Mouse (Mus musculus) neural tube, embryonic 11.5 days (tissue): Measurements from ENCODE around the gene Cdkn2aip. TPM values are rescaled to one million over a fixed set of nuclear protein-coding genes. Genes with fewer than 3 reads are reported as not detected.
A peak's percentile ranks its signal among the peaks of the same experiment; 100 is the strongest.

Source experiments
- ATAC-seq: fragments of 200-750 bp; cut with Nextera tagmentation; 2 replicates; pipeline ENCODE4 v1.8.0; 2017; ENCODE audit warnings: moderate number of reproducible peaks, mild to moderate bottlenecking, moderate TSS enrichment, moderate library complexity; ENCODE audit not compliant: insufficient read depth, low FRiP score, low TSS enrichment
- DNase-seq: peaks from one replicate; pipeline ENCODE4 v3.0.0-alpha.2; 2015; ENCODE audit warnings: low spot score
- H3K27ac ChIP-seq: fragments of 300-500 bp; sonication (generic); 2 replicates; pipeline ENCODE4 v1.5.1; 2014; ENCODE audit warnings: low read depth, mild to moderate bottlenecking, low read length
- H3K27me3 ChIP-seq: fragments of 300-500 bp; sonication (generic); 2 replicates; pipeline ENCODE4 v1.6.1; 2014; ENCODE audit warnings: mild to moderate bottlenecking, low read length, mixed read lengths; ENCODE audit not compliant: control insufficient read depth, insufficient read depth
- H3K36me3 ChIP-seq: fragments of 300-500 bp; sonication (generic); 2 replicates; pipeline ENCODE4 v1.6.1; 2014; ENCODE audit warnings: mild to moderate bottlenecking, low read length, moderate library complexity, mixed read lengths; ENCODE audit not compliant: control insufficient read depth, insufficient read depth
- H3K4me1 ChIP-seq: fragments of 300-500 bp; sonication (generic); 2 replicates; pipeline ENCODE4 v1.6.1; 2014; ENCODE audit warnings: low read length, mixed read lengths; ENCODE audit not compliant: control insufficient read depth, insufficient read depth
- H3K4me2 ChIP-seq: fragments of 300-500 bp; sonication (generic); 2 replicates; pipeline ENCODE4 v1.6.1; 2014; ENCODE audit warnings: low read depth, mild to moderate bottlenecking, moderate library complexity
- H3K4me3 ChIP-seq: fragments of 300-500 bp; sonication (generic); 2 replicates; pipeline ENCODE4 v1.5.1; 2014; ENCODE audit warnings: low read depth, low read length
- H3K9ac ChIP-seq: fragments of 300-500 bp; sonication (generic); 2 replicates; pipeline ENCODE4 v1.6.1; 2014; ENCODE audit warnings: mild to moderate bottlenecking, low read length
- H3K9me3 ChIP-seq: fragments of 300-500 bp; sonication (generic); 2 replicates; pipeline ENCODE4 v1.6.1; 2016; ENCODE audit warnings: low read length; ENCODE audit not compliant: control insufficient read depth
- WGBS: fragments of 180-500 bp; shearing (Covaris S2); extraction: QIAGEN DNeasy Blood & Tissue Kit; methylation state at CpG from one replicate; pipeline ENCODE4 v1.1.7; 2014; 5-methylcytosine and 5-hydroxymethylcytosine counted together
- polyA plus RNA-seq: library from polyadenylated mRNA; unstranded; fragments of >200 nt; fragmentation: Nextera tagmentation; extraction: Ambion mirVana; gene quantifications from 2 replicates; pipeline ENCODE4 v1.2.1, GENCODE M21; 2014

Gene Cdkn2aip
- polyA plus RNA-seq, 1 experiment from 2014 or later, result 42.6 TPM

- Histone ChIP-seq H3K9ac (peak within 1 kb of the TSS; percentile 86), H3K4me3 (peak within 1 kb of the TSS; percentile 74), H3K27ac (peak within 1 kb of the TSS; percentile 90), H3K9me3 (no peaks in the 10 kb centered on the region), H3K4me2 (peak within 1 kb of the TSS; percentile 72), H3K4me1 (peaks cover 2% of the 10 kb centered on the region; the same call in 1 of the 2 replicates), H3K36me3 (no peaks in the 10 kb centered on the region), H3K27me3 (no peaks in the 10 kb centered on the region)
- WGBS, result under 1% methylated on average over 72 of the region's 106 CpGs
- ATAC-seq (peak; percentile 87), DNase-seq (peak; percentile 100)
Observed at GRCm38 (mm10) chr8:47674777-47675710, 38.7 kb downstream of the Cdkn2aip start, which contains the start of gene Ing2. Gene Ing2, minus strand, starts transcription at chr8:47675556.

- Histone ChIP-seq H3K9me3 (no peaks in the 10 kb centered on the region), H3K4me2 (peak overlapping the region; percentile 72), H3K9ac (peak overlapping the region; percentile 80), H3K27ac (peak overlapping the region; percentile 90), H3K4me3 (peak overlapping the region; percentile 74), H3K4me1 (peaks cover 2% of the 10 kb centered on the region; the same call in 1 of the 2 replicates), H3K36me3 (no peaks in the 10 kb centered on the region), H3K27me3 (no peaks in the 10 kb centered on the region)
- 0% methylated on average over 53 of the region's 59 CpGs for WGBS
- no peak for DNase-seq
- ATAC-seq, result peak; percentile 43
Observed at GRCm38 (mm10) chr8:47674140-47674776, 39.5 kb downstream of the Cdkn2aip start.

GRCm38 (mm10) chr8:47673317-47674139, 40.2 kb downstream of the Cdkn2aip start:
- Histone ChIP-seq H3K4me2 (peak overlapping the region; percentile 72), H3K36me3 (0 out of 2 replicates have a peak, but pooled peaks cover 2% of the 10 kb centered on the region), H3K9ac (peak overlapping the region; percentile 80), H3K4me1 (peaks cover 2% of the 10 kb centered on the region; the same call in 1 of the 2 replicates), H3K9me3 (no peaks in the 10 kb centered on the region), H3K27me3 (no peaks in the 10 kb centered on the region), H3K27ac (peak overlapping the region; percentile 90), H3K4me3 (peak overlapping the region; percentile 74)
- peak; percentile 90 for DNase-seq
- ATAC-seq, result peak; percentile 74
- under 1% methylated on average over 39 of the region's 53 CpGs for WGBS

GRCm38 (mm10) chr8:47664231-47664785, 49.4 kb downstream of the Cdkn2aip start:
- WGBS, result 87% methylated on average over 8 of the region's 8 CpGs
- no peak for ATAC-seq

GRCm38 (mm10) chr8:47663201-47663600, 50.5 kb downstream of the Cdkn2aip start:
- Histone ChIP-seq H3K27me3 (no peaks in the 10 kb centered on the region), H3K36me3 (no peaks in the 10 kb centered on the region), H3K27ac (no peak overlapping the region), H3K4me2 (no peak overlapping the region), H3K4me1 (no peaks in the 10 kb centered on the region), H3K9ac (no peak overlapping the region), H3K4me3 (no peak overlapping the region), H3K9me3 (no peaks in the 10 kb centered on the region)
- ATAC-seq (no peak), DNase-seq (no peak)
- WGBS, result 86% methylated on average over 5 of the region's 5 CpGs

More at GRCm38 (mm10) chr8:47664231-47664785, 49.4 kb downstream of the Cdkn2aip start:
- Histone ChIP-seq H3K36me3 (0 out of 2 replicates have a peak, but pooled peaks cover 2% of the 10 kb centered on the region), H3K9ac (no peak overlapping the region), H3K4me3 (no peak overlapping the region), H3K27me3 (no peaks in the 10 kb centered on the region), H3K9me3 (no peaks in the 10 kb centered on the region), H3K4me2 (no peak overlapping the region), H3K27ac (no peak overlapping the region), H3K4me1 (no peaks in the 10 kb centered on the region)
- no peak for DNase-seq

GRCm38 (mm10) chr8:47662716-47663115, 51.0 kb downstream of the Cdkn2aip start:
- H3K9me3 ChIP-seq, result no peaks in the 10 kb centered on the region
- ATAC-seq (no peak), DNase-seq (no peak)
- H3K27ac ChIP-seq, result no peak overlapping the region
- H3K4me1 ChIP-seq, result no peaks in the 10 kb centered on the region
- H3K36me3 ChIP-seq, result no peaks in the 10 kb centered on the region
- no peak overlapping the region for H3K4me2 ChIP-seq
- no peaks in the 10 kb centered on the region for H3K27me3 ChIP-seq
- 99% methylated on average over 5 of the region's 5 CpGs for WGBS
- H3K4me3 ChIP-seq, result no peak overlapping the region
- no peak overlapping the region for H3K9ac ChIP-seq

GRCm38 (mm10) chr8:47660394-47660793, 53.3 kb downstream of the Cdkn2aip start:
- no peak overlapping the region for H3K4me3 ChIP-seq
- WGBS, result 90% methylated on average over 7 of the region's 7 CpGs
- H3K27ac ChIP-seq, result no peak overlapping the region
- no peaks in the 10 kb centered on the region for H3K27me3 ChIP-seq
- no peaks in the 10 kb centered on the region for H3K9me3 ChIP-seq
- H3K4me1 ChIP-seq, result no peaks in the 10 kb centered on the region
- ATAC-seq (no peak), DNase-seq (no peak)
- H3K36me3 ChIP-seq, result no peaks in the 10 kb centered on the region
- H3K4me2 ChIP-seq, result no peak overlapping the region
- H3K9ac ChIP-seq, result no peak overlapping the region

- Histone ChIP-seq H3K4me3 (no peak overlapping the region), H3K9me3 (no peaks in the 10 kb centered on the region), H3K4me2 (no peak overlapping the region), H3K27ac (no peak overlapping the region), H3K27me3 (no peaks in the 10 kb centered on the region), H3K4me1 (no peaks in the 10 kb centered on the region), H3K9ac (no peak overlapping the region), H3K36me3 (no peaks in the 10 kb centered on the region)
- no peak for DNase-seq
- ATAC-seq, result no peak
- WGBS, result 93% methylated on average over 5 of the region's 5 CpGs
Observed at GRCm38 (mm10) chr8:47659463-47659862, 54.3 kb downstream of the Cdkn2aip start.
